Mouse (Mus musculus) bone marrow macrophage, adult 2 months (primary cell): Measurements from ENCODE around the gene Hspa12a.

Experiments used
- CTCF ChIP-seq: IDR thresholded peaks from 2 replicates; pipeline ENCODE4 v1.5.1; 2012; ENCODE audit warnings: low read depth, mild to moderate bottlenecking, low read length, moderate library complexity
- POLR2A ChIP-seq: IDR thresholded peaks from 2 replicates; pipeline ENCODE4 v1.6.1; 2012; ENCODE audit warnings: mild to moderate bottlenecking, low read depth, low read length, borderline replicate concordance

GRCm38 (mm10) chr19:58781566-58781965 is 161.9 kb downstream of the Hspa12a start:
- TF ChIP-seq CTCF (no peak), POLR2A (no peak)
